Mouse (Mus musculus): ENCODE results near the gene Adgre4.
"Not testable (repeated sequence)": the region's sequence is repeated elsewhere in the genome, so short reads cannot be mapped to it uniquely, and the experiment has no call there.

GRCm38 (mm10) chr17:55878282-55878635 lies 128.5 kb downstream of the Adgre4 start:
- TF ChIP-seq CTCF, EP300 (IDR thresholded peaks at IDR 0.05; ENCODE audit: low read depth): not testable (repeated sequence)
